Mouse (Mus musculus) hindbrain, embryonic 13.5 days (tissue): ENCODE data around the gene Tcp1. TPM values are rescaled to one million over a fixed set of nuclear protein-coding genes. Genes with fewer than 3 reads are reported as not detected.
"Not testable (repeated sequence)": the region's sequence is repeated elsewhere in the genome, so short reads cannot be mapped to it uniquely, and the experiment has no call there.

Experiments used
- ATAC-seq: fragments of 200-750 bp; cut with Nextera tagmentation; 2 replicates; pipeline ENCODE4 v1.8.0; 2017; ENCODE audit warnings: moderate TSS enrichment; ENCODE audit not compliant: low FRiP score
- H3K27ac ChIP-seq: fragments of 300-500 bp; sonication (generic); 2 replicates; pipeline ENCODE4 v1.5.1; 2015; ENCODE audit warnings: inconsistent platforms, mild to moderate bottlenecking, moderate library complexity
- H3K27me3 ChIP-seq: fragments of 300-500 bp; sonication (generic); 2 replicates; pipeline ENCODE4 v1.6.1; 2015; ENCODE audit warnings: mild to moderate bottlenecking, inconsistent platforms
- H3K36me3 ChIP-seq: fragments of 300-500 bp; sonication (generic); 2 replicates; pipeline ENCODE4 v1.6.1; 2015; ENCODE audit warnings: mild to moderate bottlenecking, inconsistent platforms
- H3K4me1 ChIP-seq: fragments of 300-500 bp; sonication (generic); replicated peaks from 2 replicates; pipeline ENCODE4 v1.6.1; 2015; ENCODE audit warnings: inconsistent platforms
- H3K4me2 ChIP-seq: fragments of 300-500 bp; sonication (generic); 2 replicates; pipeline ENCODE4 v1.6.1; 2015; ENCODE audit warnings: inconsistent platforms, mild to moderate bottlenecking, moderate library complexity
- H3K4me3 ChIP-seq: fragments of 300-500 bp; sonication (generic); 2 replicates; pipeline ENCODE4 v1.5.1; 2015; ENCODE audit warnings: mild to moderate bottlenecking, inconsistent platforms
- H3K9ac ChIP-seq: fragments of 300-500 bp; sonication (generic); 2 replicates; pipeline ENCODE4 v1.6.1; 2015; ENCODE audit warnings: mild to moderate bottlenecking, inconsistent platforms
- H3K9me3 ChIP-seq: fragments of 300-500 bp; sonication (generic); 2 replicates; pipeline ENCODE4 v1.6.1; 2016; ENCODE audit warnings: inconsistent platforms
- WGBS: fragments of 180-500 bp; shearing (Covaris S2); methylation state at CpG from one replicate; pipeline ENCODE4 v1.1.7; 2015; 5-methylcytosine and 5-hydroxymethylcytosine counted together
- polyA plus RNA-seq: library from polyadenylated mRNA; unstranded; fragments of >200 nt; fragmentation: Nextera tagmentation; extraction: Ambion mirVana; gene quantifications from 2 replicates; pipeline ENCODE4 v1.2.1, GENCODE M21; 2015

Gene Tcp1
- polyA plus RNA-seq, 1 experiment from 2014 or later, result 406 TPM

DNA sequence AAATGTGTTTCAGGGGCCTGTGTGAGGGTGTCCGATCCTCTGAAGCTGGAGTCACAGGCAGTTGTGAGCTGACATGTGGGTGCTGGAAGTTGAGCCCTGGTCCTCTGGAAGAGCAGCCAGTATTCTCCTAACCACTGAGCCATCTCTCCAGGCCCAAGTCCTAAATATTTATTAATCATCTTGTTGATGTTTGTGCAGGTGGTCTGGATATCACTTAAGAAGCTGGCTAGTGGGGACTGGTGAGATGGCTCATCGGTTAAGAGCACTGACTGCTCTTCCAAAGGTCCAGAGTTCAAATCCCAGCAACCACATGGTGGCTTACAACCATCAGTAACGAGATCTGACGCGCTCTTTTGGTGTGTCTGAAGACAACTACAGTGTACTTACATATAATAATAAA, 34.2 kb downstream of the Tcp1 start:
- Histone ChIP-seq H3K36me3 (peaks cover 75% of the 10 kb centered on the region), H3K9ac (no peak overlapping the region), H3K27me3 (no peaks in the 10 kb centered on the region), H3K4me2 (no peak overlapping the region), H3K27ac (no peak overlapping the region), H3K4me1 (no peaks in the 10 kb centered on the region), H3K4me3 (no peak overlapping the region), H3K9me3 (no peaks in the 10 kb centered on the region)
- WGBS, result 96% methylated on average over 5 of the region's 5 CpGs
- no peak for ATAC-seq

DNA sequence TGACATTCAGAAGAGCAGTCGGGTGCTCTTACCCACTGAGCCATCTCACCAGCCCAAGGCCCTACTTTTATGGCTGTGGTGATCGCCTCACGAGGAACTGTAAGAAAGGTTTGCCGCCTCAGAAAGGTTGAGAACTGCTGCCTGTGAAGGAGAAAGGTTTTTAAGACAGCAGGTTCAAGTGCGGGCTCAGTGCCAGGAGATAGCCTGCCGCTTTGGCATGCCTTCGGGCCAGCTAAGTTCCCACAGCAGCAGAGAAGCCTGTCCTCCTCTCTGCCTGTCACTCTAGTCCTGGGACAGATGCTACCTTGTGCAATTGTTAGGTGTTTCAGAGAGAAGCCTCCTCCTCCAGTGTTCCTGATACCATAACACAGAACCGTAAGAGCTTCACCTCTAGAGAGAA, 41.2 kb downstream of the Tcp1 start:
- H3K9me3 ChIP-seq, result no peaks in the 10 kb centered on the region
- H3K27me3 ChIP-seq, result no peaks in the 10 kb centered on the region
- peaks cover 25% of the 10 kb centered on the region for H3K4me1 ChIP-seq
- ATAC-seq, result no peak
- WGBS, result 92% methylated on average over 8 of the region's 8 CpGs
- peaks cover 44% of the 10 kb centered on the region for H3K36me3 ChIP-seq
- H3K4me2 ChIP-seq, result no peak overlapping the region
- H3K9ac ChIP-seq, result no peak overlapping the region
- no peak overlapping the region for H3K27ac ChIP-seq
- H3K4me3 ChIP-seq, result no peak overlapping the region

DNA sequence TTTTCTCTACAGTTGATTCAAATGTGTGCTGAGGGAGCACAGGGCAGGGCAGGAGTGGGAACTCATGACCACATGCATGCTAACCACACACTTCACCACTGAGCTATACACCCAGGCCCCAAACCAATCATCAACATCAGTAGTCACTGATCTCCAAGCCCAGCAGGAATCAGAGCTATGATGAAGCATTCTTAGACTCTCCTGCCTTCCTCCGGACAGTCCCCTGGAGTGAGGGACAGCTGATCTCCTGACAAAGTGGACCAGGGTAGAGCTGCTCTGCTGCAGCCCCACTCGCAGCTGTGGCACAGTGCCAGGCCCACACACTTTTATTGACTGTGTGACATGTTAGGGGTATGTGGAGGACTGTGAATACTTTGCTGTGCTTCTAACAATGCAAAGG, 43.9 kb downstream of the Tcp1 start:
- ATAC-seq, result not testable (repeated sequence)
- WGBS, result 12% methylated on average over 2 of the region's 2 CpGs

DNA sequence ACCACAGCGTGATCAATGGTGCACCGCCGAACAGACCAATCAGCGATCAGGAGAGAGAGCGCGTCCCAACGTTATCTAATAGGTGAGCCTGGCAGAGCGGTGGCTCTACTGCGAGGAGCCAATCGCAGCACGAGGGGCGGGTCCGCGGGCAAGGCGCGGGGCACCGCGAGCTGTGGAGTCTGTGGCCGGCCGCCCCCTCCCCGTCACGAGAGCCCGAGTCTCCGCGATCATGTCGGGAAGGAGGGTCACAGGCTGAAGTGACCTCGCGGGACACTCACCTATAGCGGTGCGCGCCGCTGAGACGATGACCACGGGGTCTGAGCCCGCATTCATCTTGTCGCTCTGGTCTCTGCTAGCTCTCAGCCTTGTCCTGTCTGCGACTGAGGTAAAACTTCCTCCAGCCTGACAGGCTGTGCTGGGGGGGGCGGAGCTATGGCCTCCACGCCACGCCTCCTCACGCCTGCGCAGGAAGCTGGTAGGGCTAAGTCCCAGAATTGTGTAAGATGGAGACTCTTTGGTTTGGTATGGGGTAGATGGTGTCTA, 44.9 kb downstream of the Tcp1 start, which contains the start of gene Acat2:
Gene Acat2, minus strand, starts transcription at position 417 of the 543 bp plus-strand sequence.
- WGBS, result 0% methylated on average over 37 of the region's 42 CpGs
- ATAC-seq, result peak; percentile 99
- H3K27ac ChIP-seq, result peak within 1 kb of the TSS; percentile 95
- no peaks in the 10 kb centered on the region for H3K27me3 ChIP-seq
- peaks cover 24% of the 10 kb centered on the region for H3K36me3 ChIP-seq
- peak within 1 kb of the TSS; percentile 78 for H3K4me2 ChIP-seq
- peak within 1 kb of the TSS; percentile 60 for H3K4me3 ChIP-seq
- no peaks in the 10 kb centered on the region for H3K9me3 ChIP-seq
- peaks cover 25% of the 10 kb centered on the region for H3K4me1 ChIP-seq
- peak within 1 kb of the TSS; percentile 70 for H3K9ac ChIP-seq

More for the DNA sequence above, 43.9 kb downstream of the Tcp1 start:
- Histone ChIP-seq H3K4me2 (peak overlapping the region; percentile 58), H3K4me3 (peak overlapping the region; percentile 35), H3K4me1 (peaks cover 25% of the 10 kb centered on the region), H3K9ac (peak overlapping the region; percentile 61; the same call in 1 of the 2 replicates), H3K36me3 (peaks cover 24% of the 10 kb centered on the region)
- H3K27me3 ChIP-seq, H3K9me3 ChIP-seq, H3K27ac ChIP-seq: not testable (repeated sequence)

DNA sequence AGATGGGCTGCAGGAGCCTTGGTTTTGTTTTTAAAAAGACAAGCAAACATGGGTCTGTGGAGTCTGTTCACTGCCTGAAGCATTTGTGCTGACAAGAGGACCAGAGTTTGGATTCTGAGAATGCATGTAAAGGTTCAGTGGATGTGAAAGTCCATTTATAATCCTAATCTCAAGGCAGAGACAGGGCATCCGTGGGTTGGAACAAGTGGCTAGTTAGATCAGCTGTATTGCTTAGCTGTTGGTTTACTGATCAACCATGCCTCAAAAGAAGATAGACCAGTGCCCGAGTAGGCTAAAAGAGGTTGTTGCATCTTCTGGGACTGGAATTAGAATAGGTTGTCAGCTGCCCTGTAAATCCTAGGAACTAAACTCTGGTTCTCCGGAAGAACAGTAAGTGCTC, 48.0 kb downstream of the Tcp1 start:
- no peaks in the 10 kb centered on the region for H3K9me3 ChIP-seq
- WGBS, result 83% methylated on average over 3 of the region's 3 CpGs
- H3K9ac ChIP-seq, result no peak overlapping the region
- no peak for ATAC-seq
- no peak overlapping the region for H3K4me3 ChIP-seq
- H3K4me2 ChIP-seq, result no peak overlapping the region
- H3K27ac ChIP-seq, result no peak overlapping the region
- peaks cover 15% of the 10 kb centered on the region for H3K4me1 ChIP-seq
- H3K27me3 ChIP-seq, result no peaks in the 10 kb centered on the region
- peaks cover 27% of the 10 kb centered on the region for H3K36me3 ChIP-seq

DNA sequence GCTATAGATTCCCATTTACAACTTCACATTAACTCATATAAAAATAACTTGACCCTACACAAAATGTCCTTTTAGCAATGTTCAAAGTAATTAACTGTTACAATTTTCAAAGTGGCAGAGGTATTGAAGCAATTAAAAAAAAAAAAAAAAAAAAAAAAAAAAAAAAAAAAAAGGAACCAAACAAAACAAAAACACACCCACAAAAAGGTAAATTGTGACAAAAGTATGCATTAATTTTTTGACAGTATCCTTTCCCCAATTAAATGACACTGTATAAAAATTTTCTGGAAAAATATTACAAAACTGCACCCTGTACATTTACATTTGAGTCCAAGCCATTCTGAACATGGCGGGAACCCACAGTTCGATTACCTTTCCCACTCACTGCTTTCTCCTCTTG, 51.7 kb downstream of the Tcp1 start:
- Histone ChIP-seq H3K4me2 (no peak overlapping the region), H3K9me3 (no peaks in the 10 kb centered on the region), H3K27me3 (no peaks in the 10 kb centered on the region), H3K9ac (no peak overlapping the region), H3K36me3 (peaks cover 31% of the 10 kb centered on the region), H3K4me1 (no peaks in the 10 kb centered on the region), H3K4me3 (no peak overlapping the region), H3K27ac (no peak overlapping the region)
- 92% methylated on average over 2 of the region's 2 CpGs for WGBS
- no peak for ATAC-seq

DNA sequence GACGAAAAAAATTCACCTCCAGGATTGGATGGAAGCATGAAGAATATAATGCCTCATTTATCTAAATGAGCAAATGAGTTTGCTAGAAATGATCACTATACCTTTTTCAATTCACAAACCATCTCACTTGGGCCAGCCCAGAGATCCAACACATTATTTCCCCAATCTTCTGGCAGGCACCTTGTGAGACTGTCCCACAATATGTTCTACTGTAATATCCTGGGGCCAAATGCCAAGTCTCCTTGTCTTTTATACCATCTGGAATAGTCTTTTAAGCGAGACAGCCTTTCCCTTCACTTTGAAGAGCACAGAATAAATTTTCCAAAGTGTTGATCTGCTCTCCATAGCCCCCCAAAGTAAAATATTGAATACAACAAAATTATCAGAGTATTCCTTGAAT, 58.4 kb downstream of the Tcp1 start:
- H3K9ac ChIP-seq, result no peak overlapping the region
- no peaks in the 10 kb centered on the region for H3K9me3 ChIP-seq
- H3K4me2 ChIP-seq, result no peak overlapping the region
- H3K4me3 ChIP-seq, result no peak overlapping the region
- ATAC-seq, result no peak
- H3K4me1 ChIP-seq, result no peaks in the 10 kb centered on the region
- H3K27ac ChIP-seq, result no peak overlapping the region
- WGBS, result 87% methylated on average over 2 of the region's 2 CpGs
- H3K27me3 ChIP-seq, result no peaks in the 10 kb centered on the region
- peaks cover 52% of the 10 kb centered on the region for H3K36me3 ChIP-seq

Other genes with a start within 250 kb of the Tcp1 start
- not detected in 2 replicates for gene Slc22a1, start 239.9 kb upstream of the Tcp1 start, polyA plus RNA-seq
- gene Igf2r, start 146.0 kb upstream of the Tcp1 start, polyA plus RNA-seq, result 12.3 and 12.5 TPM in 2 replicates
- 0.17 and 0.32 TPM in 2 replicates for gene Mas1, start 47.6 kb upstream of the Tcp1 start, polyA plus RNA-seq
- gene Mrgprh, start 39.7 kb upstream of the Tcp1 start, polyA plus RNA-seq, result not detected in 2 replicates
- 2.0 and 2.2 TPM in 2 replicates for gene Pnldc1, start 5.5 kb upstream of the Tcp1 start, polyA plus RNA-seq
- 140 and 142 TPM in 2 replicates for gene Mrpl18, start 644 bp downstream of the Tcp1 start, polyA plus RNA-seq
- 0.95 and 1.5 TPM in 2 replicates for gene Acat3, start 24.9 kb downstream of the Tcp1 start, polyA plus RNA-seq
- 331 and 342 TPM in 2 replicates for gene Acat2, start 45.0 kb downstream of the Tcp1 start, polyA plus RNA-seq
- gene Wtap, start 78.5 kb downstream of the Tcp1 start, polyA plus RNA-seq, result 136 and 140 TPM in 2 replicates
- gene Sod2, start 91.1 kb downstream of the Tcp1 start, polyA plus RNA-seq, result 117 and 121 TPM in 2 replicates
- not detected in 2 replicates for gene Gpr31b, start 136.6 kb downstream of the Tcp1 start, polyA plus RNA-seq
- gene Tcp10b, start 145.4 kb downstream of the Tcp1 start, polyA plus RNA-seq, result 0.23 TPM in 1 of 2 replicates, not detected in the other
- gene Unc93a, start 216.1 kb downstream of the Tcp1 start, polyA plus RNA-seq, result not detected in 2 replicates